Mouse (Mus musculus) neural tube, embryonic 15.5 days (tissue): ENCODE results near the gene Amt. TPM values are rescaled to one million over a fixed set of nuclear protein-coding genes. Genes with fewer than 3 reads are reported as not detected.
"Not testable (repeated sequence)": the region's sequence is repeated elsewhere in the genome, so short reads cannot be mapped to it uniquely, and the experiment has no call there.

ENCODE experiments used
- ATAC-seq: fragments of 200-750 bp; cut with Nextera tagmentation; 2 replicates; pipeline ENCODE4 v1.8.0; 2017; ENCODE audit warnings: mild to moderate bottlenecking, moderate TSS enrichment, moderate library complexity; ENCODE audit not compliant: low FRiP score
- H3K27ac ChIP-seq: fragments of 300-500 bp; sonication (generic); replicated peaks from 2 replicates; pipeline ENCODE4 v1.5.1; 2015; ENCODE audit warnings: mild to moderate bottlenecking, inconsistent platforms
- H3K27me3 ChIP-seq: fragments of 300-500 bp; sonication (generic); replicated peaks from 2 replicates; pipeline ENCODE4 v1.6.1; 2015; ENCODE audit warnings: inconsistent platforms
- H3K36me3 ChIP-seq: fragments of 300-500 bp; sonication (generic); 2 replicates; pipeline ENCODE4 v1.6.1; 2015; ENCODE audit warnings: inconsistent platforms
- H3K4me1 ChIP-seq: fragments of 300-500 bp; sonication (generic); 2 replicates; pipeline ENCODE4 v1.6.1; 2015; ENCODE audit warnings: inconsistent platforms
- H3K4me2 ChIP-seq: fragments of 300-500 bp; sonication (generic); 2 replicates; pipeline ENCODE4 v1.6.1; 2015; ENCODE audit warnings: inconsistent platforms, mild to moderate bottlenecking, moderate library complexity
- H3K4me3 ChIP-seq: fragments of 300-500 bp; sonication (generic); replicated peaks from 2 replicates; pipeline ENCODE4 v1.5.1; 2015; ENCODE audit warnings: mild to moderate bottlenecking, inconsistent platforms
- H3K9ac ChIP-seq: fragments of 300-500 bp; sonication (generic); replicated peaks from 2 replicates; pipeline ENCODE4 v1.6.1; 2015; ENCODE audit warnings: mild to moderate bottlenecking, inconsistent platforms
- H3K9me3 ChIP-seq: fragments of 300-500 bp; sonication (generic); replicated peaks from 2 replicates; pipeline ENCODE4 v1.6.1; 2016; ENCODE audit warnings: inconsistent platforms
- WGBS: fragments of 180-500 bp; shearing (Covaris S2); methylation state at CpG from one replicate; pipeline ENCODE4 v1.1.7; 2015; ENCODE audit warnings: mixed read lengths; 5-methylcytosine and 5-hydroxymethylcytosine counted together
- polyA plus RNA-seq: library from polyadenylated mRNA; unstranded; fragments of >200 nt; fragmentation: Nextera tagmentation; extraction: Ambion mirVana; gene quantifications from 2 replicates; pipeline ENCODE4 v1.2.1, GENCODE M21; 2015

Gene Amt
- polyA plus RNA-seq, 1 experiment from 2014 or later: 30.5 TPM

- H3K4me2 ChIP-seq, H3K27ac ChIP-seq, ATAC-seq, H3K27me3 ChIP-seq, H3K9me3 ChIP-seq, H3K4me3 ChIP-seq, H3K36me3 ChIP-seq, H3K9ac ChIP-seq: not testable (repeated sequence)
- peaks cover 15% of the 10 kb centered on the region for H3K4me1 ChIP-seq
- 88% methylated on average over 4 of the region's 6 CpGs for WGBS
Measured at GRCm38 (mm10) chr9:108287526-108288238, 9.0 kb upstream of the Amt start.

- ATAC-seq: no peak
- Histone ChIP-seq H3K9me3 (no peaks in the 10 kb centered on the region), H3K9ac (peak overlapping the region; percentile 81; the same call in 1 of the 2 replicates), H3K27ac (peak overlapping the region; percentile 93), H3K4me2 (peak overlapping the region; percentile 74), H3K4me1 (peaks cover 15% of the 10 kb centered on the region), H3K27me3 (no peaks in the 10 kb centered on the region), H3K4me3 (peak overlapping the region; percentile 65), H3K36me3 (peaks cover 11% of the 10 kb centered on the region)
- 58% methylated on average over 2 of the region's 2 CpGs for WGBS
Measured at GRCm38 (mm10) chr9:108289347-108289746, 7.3 kb upstream of the Amt start.

GRCm38 (mm10) chr9:108290016-108290750 lies 6.5 kb upstream of the Amt start, which contains the start of gene Nicn1:
Nicn1 (plus strand) TSS chr9:108290429.
- WGBS: under 1% methylated on average over 32 of the region's 32 CpGs
- H3K4me2 ChIP-seq: peak within 1 kb of the TSS; percentile 74
- ATAC-seq: peak; percentile 96

GRCm38 (mm10) chr9:108290773-108291172 lies 5.9 kb upstream of the Amt start:
- Histone ChIP-seq H3K4me2 (peak overlapping the region; percentile 74), H3K9me3 (no peaks in the 10 kb centered on the region), H3K4me3 (peak overlapping the region; percentile 65), H3K4me1 (peaks cover 15% of the 10 kb centered on the region), H3K27me3 (no peaks in the 10 kb centered on the region), H3K27ac (peak overlapping the region; percentile 85), H3K9ac (peak overlapping the region; percentile 70), H3K36me3 (peaks cover 25% of the 10 kb centered on the region)
- ATAC-seq: peak; percentile 20; the same call in 1 of the 2 replicates
- 41% methylated on average over 6 of the region's 6 CpGs for WGBS

More at GRCm38 (mm10) chr9:108290016-108290750, 6.5 kb upstream of the Amt start, which contains the start of gene Nicn1:
- Histone ChIP-seq H3K4me1 (peaks cover 15% of the 10 kb centered on the region), H3K9me3 (no peaks in the 10 kb centered on the region), H3K4me3 (peak within 1 kb of the TSS; percentile 65), H3K36me3 (peaks cover 19% of the 10 kb centered on the region), H3K27me3 (no peaks in the 10 kb centered on the region), H3K9ac (peak within 1 kb of the TSS; percentile 81), H3K27ac (peak within 1 kb of the TSS; percentile 93)

- Histone ChIP-seq H3K9me3 (no peaks in the 10 kb centered on the region), H3K36me3 (peaks cover 41% of the 10 kb centered on the region), H3K27me3 (no peaks in the 10 kb centered on the region), H3K4me3 (no peak overlapping the region), H3K4me2 (no peak overlapping the region), H3K4me1 (peaks cover 23% of the 10 kb centered on the region), H3K9ac (no peak overlapping the region), H3K27ac (no peak overlapping the region)
- 78% methylated on average over 3 of the region's 3 CpGs for WGBS
- no peak for ATAC-seq
Measured at GRCm38 (mm10) chr9:108301853-108302252, 5.2 kb downstream of the Amt start.

GRCm38 (mm10) chr9:108304716-108305115 lies 8.1 kb downstream of the Amt start:
- H3K4me3 ChIP-seq: peak overlapping the region; percentile 83
- peak overlapping the region; percentile 97; the same call in 1 of the 2 replicates for H3K27ac ChIP-seq
- WGBS: 90% methylated on average over 4 of the region's 4 CpGs
- ATAC-seq: no peak
- peaks cover 36% of the 10 kb centered on the region for H3K36me3 ChIP-seq
- peak overlapping the region; percentile 91 for H3K9ac ChIP-seq
- no peaks in the 10 kb centered on the region for H3K27me3 ChIP-seq
- peaks cover 46% of the 10 kb centered on the region for H3K4me1 ChIP-seq
- no peaks in the 10 kb centered on the region for H3K9me3 ChIP-seq
- H3K4me2 ChIP-seq: peak overlapping the region; percentile 92

GRCm38 (mm10) chr9:108305170-108305569 lies 8.5 kb downstream of the Amt start:
- peak overlapping the region; percentile 91 for H3K9ac ChIP-seq
- WGBS: 0% methylated on average over 1 of the region's 1 CpGs
- H3K27ac ChIP-seq: peak overlapping the region; percentile 97
- H3K9me3 ChIP-seq: no peaks in the 10 kb centered on the region
- no peak; the same call in 1 of the 2 replicates for ATAC-seq
- H3K4me2 ChIP-seq: peak overlapping the region; percentile 92
- no peaks in the 10 kb centered on the region for H3K27me3 ChIP-seq
- H3K4me3 ChIP-seq: peak overlapping the region; percentile 83
- H3K4me1 ChIP-seq: peaks cover 50% of the 10 kb centered on the region
- peaks cover 36% of the 10 kb centered on the region for H3K36me3 ChIP-seq

- peak; percentile 97 for ATAC-seq
- no peaks in the 10 kb centered on the region for H3K27me3 ChIP-seq
- peaks cover 29% of the 10 kb centered on the region for H3K36me3 ChIP-seq
- H3K4me3 ChIP-seq: peak within 1 kb of the TSS; percentile 83
- H3K4me2 ChIP-seq: peak within 1 kb of the TSS; percentile 92
- WGBS: under 1% methylated on average over 77 of the region's 81 CpGs
- no peaks in the 10 kb centered on the region for H3K9me3 ChIP-seq
- peaks cover 55% of the 10 kb centered on the region for H3K4me1 ChIP-seq
- H3K9ac ChIP-seq: peak within 1 kb of the TSS; percentile 92
- peak within 1 kb of the TSS; percentile 97 for H3K27ac ChIP-seq
Measured at GRCm38 (mm10) chr9:108305629-108306520, 9.2 kb downstream of the Amt start, which contains the start of the genes Rhoa and Tcta. Rhoa (plus strand) TSS chr9:108306129. Tcta (minus strand) TSS chr9:108306160.

GRCm38 (mm10) chr9:108306571-108306980 lies 9.9 kb downstream of the Amt start:
- peaks cover 24% of the 10 kb centered on the region for H3K36me3 ChIP-seq
- H3K9ac ChIP-seq: peak overlapping the region; percentile 92
- ATAC-seq: peak; percentile 70
- H3K4me2 ChIP-seq: peak overlapping the region; percentile 61
- no peaks in the 10 kb centered on the region for H3K27me3 ChIP-seq
- under 1% methylated on average over 51 of the region's 51 CpGs for WGBS
- H3K9me3 ChIP-seq: no peaks in the 10 kb centered on the region
- H3K4me3 ChIP-seq: peak overlapping the region; percentile 83
- H3K4me1 ChIP-seq: peaks cover 58% of the 10 kb centered on the region
- peak overlapping the region; percentile 97 for H3K27ac ChIP-seq

GRCm38 (mm10) chr9:108307021-108307807 lies 10.6 kb downstream of the Amt start:
- Histone ChIP-seq H3K4me1 (peaks cover 61% of the 10 kb centered on the region), H3K36me3 (peaks cover 20% of the 10 kb centered on the region), H3K27me3 (no peaks in the 10 kb centered on the region), H3K4me3 (peak overlapping the region; percentile 83), H3K9me3 (no peaks in the 10 kb centered on the region), H3K4me2 (peak overlapping the region; percentile 61), H3K27ac (peak overlapping the region; percentile 97), H3K9ac (peak overlapping the region; percentile 92)
- WGBS: 19% methylated on average over 12 of the region's 12 CpGs
- no peak for ATAC-seq
